Mouse (Mus musculus): ENCODE results near the gene Slit1. TPM values are rescaled to one million over a fixed set of nuclear protein-coding genes. Genes with fewer than 3 reads are reported as not detected.

The Slit1 gene
- total RNA-seq, 2 experiments from 2014 or later: 59.0 to 60.6 TPM

DNA sequence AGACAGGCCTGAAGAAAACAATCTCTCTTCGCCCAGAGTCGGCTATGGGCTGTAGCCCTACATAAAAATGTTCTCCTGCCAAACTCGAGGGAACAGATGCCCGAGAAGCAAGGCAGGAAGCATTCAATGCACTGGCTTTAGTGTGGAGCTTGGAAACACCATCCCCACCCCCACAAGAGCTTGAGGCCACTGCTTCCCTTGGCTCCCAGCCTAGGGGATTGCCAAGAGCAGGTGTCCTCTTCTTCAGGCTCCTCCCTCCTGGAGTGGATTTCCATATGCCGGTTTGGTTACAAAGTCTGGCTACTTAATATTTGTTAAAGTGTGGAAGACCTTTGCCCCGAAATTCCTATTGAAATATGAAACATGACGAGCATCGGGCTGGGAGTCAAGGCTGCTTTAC is 24.0 kb downstream of the Slit1 start:
- no peak overlapping the region for H3K27ac ChIP-seq
- H3K4me3 ChIP-seq: no peak overlapping the region
- no peak for TF ChIP-seq CTCF (IDR thresholded peaks at IDR 0.05)
- intact Hi-C loops (cut with DNase I): no loop called here
- no peak for DNase-seq (ENCODE audit: extremely low spot score in 1 of 2, low spot score in 2 of 2)

- Histone ChIP-seq H3K27ac (no peak overlapping the region), H3K4me3 (no peak overlapping the region)
- no peak for TF ChIP-seq CTCF (IDR thresholded peaks at IDR 0.05)
- no peak for DNase-seq (ENCODE audit: extremely low spot score in 1 of 2, low spot score in 2 of 2)
- intact Hi-C loops (cut with DNase I): no loop called here
These were observed 26.9 kb downstream of the Slit1 start for GRCm38 (mm10) chr19:41716233-41717218.

DNA sequence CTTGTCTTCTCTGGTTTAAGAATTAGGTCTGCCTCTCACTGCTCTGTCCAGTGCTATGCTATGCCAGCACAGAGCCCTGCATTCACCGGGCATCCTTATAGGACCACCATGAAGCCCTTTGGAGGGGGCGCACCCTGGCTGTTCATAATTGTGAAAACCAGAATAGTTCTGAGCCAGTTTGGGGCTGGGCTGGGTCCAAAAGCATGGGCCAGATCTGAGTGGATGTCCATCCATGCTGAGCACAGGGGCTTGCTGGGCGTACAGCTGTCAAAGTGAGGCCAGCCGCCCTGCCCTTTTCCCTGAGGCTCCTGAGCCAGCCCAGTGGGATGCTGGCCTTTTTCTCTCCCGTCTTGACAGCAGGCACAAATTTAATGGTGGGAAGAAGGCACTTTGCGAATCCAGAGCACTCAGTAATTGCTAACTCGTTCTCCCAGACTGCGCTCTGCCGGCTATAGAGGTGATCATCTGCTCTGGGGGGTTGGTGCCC is 29.0 kb downstream of the Slit1 start:
- no peak overlapping the region for H3K4me3 ChIP-seq
- no peak for DNase-seq (ENCODE audit: extremely low spot score in 1 of 2, low spot score in 2 of 2)
- intact Hi-C loops (cut with DNase I): no loop called here
- no peak for TF ChIP-seq CTCF (IDR thresholded peaks at IDR 0.05)
- no peak overlapping the region for H3K27ac ChIP-seq

- TF ChIP-seq CTCF (IDR thresholded peaks at IDR 0.05): no peak
- Histone ChIP-seq H3K27ac (no peak overlapping the region), H3K4me3 (no peak overlapping the region)
- intact Hi-C loops (cut with DNase I): no loop called here
- no peak for DNase-seq (ENCODE audit: extremely low spot score in 1 of 2, low spot score in 2 of 2)
These were observed 30.6 kb downstream of the Slit1 start for GRCm38 (mm10) chr19:41712829-41713228.

- no peak overlapping the region for H3K4me3 ChIP-seq
These were observed 31.8 kb downstream of the Slit1 start for GRCm38 (mm10) chr19:41711665-41712064.

GRCm38 (mm10) chr19:41709497-41710165 is 33.8 kb downstream of the Slit1 start:
- Histone ChIP-seq H3K27ac (no peak overlapping the region), H3K4me3 (no peak overlapping the region)
- intact Hi-C loops (cut with DNase I): no loop called here
- no peak for TF ChIP-seq CTCF (IDR thresholded peaks at IDR 0.05)
- no peak for DNase-seq (ENCODE audit: extremely low spot score in 1 of 2, low spot score in 2 of 2)

More at GRCm38 (mm10) chr19:41711665-41712064, 31.8 kb downstream of the Slit1 start:
- DNase-seq (ENCODE audit: extremely low spot score in 1 of 2, low spot score in 2 of 2): no peak
- TF ChIP-seq CTCF (IDR thresholded peaks at IDR 0.05): no peak
- H3K27ac ChIP-seq: no peak overlapping the region
- intact Hi-C loops (cut with DNase I): no loop called here

DNA sequence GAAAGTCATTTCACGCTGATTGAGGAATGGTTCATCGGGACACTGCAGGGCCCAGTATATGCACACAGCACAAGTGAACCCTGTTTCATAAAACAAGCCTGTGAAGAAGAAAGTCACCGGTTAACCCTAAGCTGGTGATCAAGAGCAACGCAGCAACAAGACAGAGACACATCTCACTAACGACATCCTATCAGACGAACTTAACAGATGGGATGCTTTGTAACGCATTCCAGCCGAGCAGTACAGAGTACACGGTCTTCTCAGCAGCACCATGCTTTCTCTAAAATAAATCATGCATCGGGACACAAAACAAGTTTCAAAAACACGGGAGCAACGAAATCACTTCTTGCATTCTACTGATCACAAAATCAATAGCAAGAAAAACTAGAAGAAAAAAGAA is 35.6 kb downstream of the Slit1 start:
- no peak for TF ChIP-seq CTCF (IDR thresholded peaks at IDR 0.05)
- no peak overlapping the region for H3K27ac ChIP-seq
- no peak for DNase-seq (ENCODE audit: extremely low spot score in 1 of 2, low spot score in 2 of 2)
- intact Hi-C loops (cut with DNase I): no loop called here
- no peak overlapping the region for H3K4me3 ChIP-seq

DNA sequence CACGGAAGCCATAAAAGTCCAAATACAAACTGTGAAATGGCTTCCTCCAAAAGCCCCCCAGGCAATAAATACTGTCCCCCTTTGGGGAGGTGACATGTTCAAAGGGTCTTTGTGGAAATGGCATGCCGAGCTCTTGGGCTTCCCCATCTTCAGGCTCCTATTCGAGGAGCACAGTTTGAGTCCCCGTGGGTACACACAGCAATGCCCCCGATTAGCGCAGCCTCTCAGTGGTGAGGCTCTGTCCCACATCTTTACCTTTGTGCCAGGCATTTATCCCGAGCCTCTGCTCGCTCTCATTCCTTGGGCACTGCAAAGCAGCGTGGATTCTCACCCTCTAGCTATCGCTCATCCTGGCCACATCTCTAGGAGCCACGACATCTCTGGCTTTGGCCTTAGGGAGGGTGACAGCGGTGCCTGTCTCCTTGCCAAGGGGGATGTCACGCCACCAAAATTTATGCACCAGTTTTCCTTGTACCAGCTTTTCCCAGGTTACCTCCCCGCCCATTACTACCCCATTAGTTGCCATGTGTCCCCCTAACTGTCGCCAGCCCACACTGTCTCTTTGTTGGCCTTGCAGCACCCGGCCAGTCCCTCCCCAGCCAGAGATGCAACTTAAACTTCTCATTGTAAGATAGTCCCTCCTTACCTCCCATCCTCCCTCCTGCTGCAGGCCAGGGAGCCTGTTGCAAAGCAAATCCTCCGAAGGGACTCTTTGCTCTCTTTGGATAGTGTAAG is 37.2 kb downstream of the Slit1 start:
- H3K4me3 ChIP-seq: no peak overlapping the region
- no peak overlapping the region for H3K27ac ChIP-seq
- DNase-seq (ENCODE audit: extremely low spot score in 1 of 2, low spot score in 2 of 2): no peak
- no peak for TF ChIP-seq CTCF (IDR thresholded peaks at IDR 0.05)
- intact Hi-C loops (cut with DNase I): no loop called here

DNA sequence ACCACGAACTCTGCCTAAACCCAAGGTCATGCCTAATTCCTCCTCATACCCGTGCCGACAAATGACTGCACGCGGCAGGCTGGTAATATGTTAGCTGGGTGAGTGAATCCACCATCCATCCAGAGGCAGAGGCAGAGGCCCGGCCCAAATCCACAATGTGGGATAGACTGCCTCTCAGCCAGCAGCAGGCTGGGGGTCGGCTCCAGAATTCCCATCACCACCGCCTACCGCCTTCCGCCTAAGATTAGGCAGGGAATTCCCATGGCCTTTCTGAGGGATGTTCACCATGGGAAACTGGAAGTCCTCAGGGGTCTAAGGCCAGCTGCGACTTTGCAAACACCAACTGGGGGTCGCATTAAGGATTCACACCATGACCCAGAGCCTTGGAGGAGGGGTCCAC is 38.0 kb downstream of the Slit1 start:
- no peak for TF ChIP-seq CTCF (IDR thresholded peaks at IDR 0.05)
- DNase-seq (ENCODE audit: extremely low spot score in 1 of 2, low spot score in 2 of 2): no peak
- H3K4me3 ChIP-seq: no peak overlapping the region
- H3K27ac ChIP-seq: no peak overlapping the region
- intact Hi-C loops (cut with DNase I): no loop called here

- intact Hi-C loops (cut with DNase I): no loop called here
- TF ChIP-seq CTCF (IDR thresholded peaks at IDR 0.05): no peak
- DNase-seq (ENCODE audit: extremely low spot score in 1 of 2, low spot score in 2 of 2): no peak
- Histone ChIP-seq H3K4me3 (no peak overlapping the region), H3K27ac (no peak overlapping the region)
These were observed 40.8 kb downstream of the Slit1 start for GRCm38 (mm10) chr19:41702638-41703037.

GRCm38 (mm10) chr19:41698857-41699424 is 44.5 kb downstream of the Slit1 start:
- DNase-seq (ENCODE audit: extremely low spot score in 1 of 2, low spot score in 2 of 2): no peak
- intact Hi-C loops (cut with DNase I): no loop called here
- Histone ChIP-seq H3K4me3 (no peak overlapping the region), H3K27ac (peak overlapping the region; percentile 65)
- TF ChIP-seq CTCF (IDR thresholded peaks at IDR 0.05): no peak
